Mouse (Mus musculus): Measurements from ENCODE around the gene Lgals3bp.

DNA sequence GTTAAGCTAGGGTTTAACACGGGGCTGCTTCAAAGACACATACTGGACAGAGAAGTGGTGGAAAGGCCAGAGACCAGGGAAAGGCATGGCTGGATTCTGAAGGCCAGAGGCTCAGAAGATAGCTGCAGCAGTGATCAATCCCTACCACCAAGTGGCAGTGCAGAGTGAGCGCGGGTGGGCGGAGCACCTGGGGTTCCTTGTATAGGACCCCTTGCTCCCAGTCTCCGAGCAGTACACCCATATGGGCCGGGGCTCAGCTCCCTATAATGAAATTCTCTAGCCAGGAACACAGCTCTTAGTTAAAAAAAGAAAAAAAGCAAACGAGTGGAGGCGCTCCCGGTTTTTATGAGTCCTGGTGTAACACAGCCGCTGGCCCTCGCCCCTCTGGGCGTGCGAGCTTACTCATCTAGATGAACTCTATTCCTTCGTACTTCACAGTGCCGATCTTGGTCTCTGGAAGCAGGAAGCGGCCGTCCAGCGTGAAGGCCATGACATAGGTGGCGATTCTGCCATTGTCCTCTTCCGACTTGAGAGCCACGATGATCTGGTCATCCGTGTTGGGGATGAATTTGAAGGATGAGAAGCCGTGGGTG lies 5.5 kb upstream of the Lgals3bp start:
- TF ChIP-seq CTCF (conservative IDR thresholded peaks at IDR 0.05; ENCODE audit: low read length) (peak; percentile 29), POU5F1 (IDR thresholded peaks at IDR 0.05; ENCODE audit: borderline replicate concordance, low read length) (no peak), NANOG (IDR thresholded peaks at IDR 0.05; ENCODE audit: borderline replicate concordance, low read length) (no peak)

Measured in E14TG2a.4 (cell line).